Mouse (Mus musculus) embryonic fibroblast, embryonic 13.5 days (primary cell): ENCODE results near the gene Slc37a3.

ENCODE experiments used
- CTCF ChIP-seq: IDR thresholded peaks from 2 replicates; pipeline ENCODE4 v1.5.1; 2011; ENCODE audit warnings: mild to moderate bottlenecking, control low read depth, low read length, moderate library complexity, borderline replicate concordance; ENCODE audit not compliant: insufficient read depth
- POLR2A ChIP-seq: IDR thresholded peaks from 2 replicates; pipeline ENCODE4 v1.6.1; 2011; ENCODE audit warnings: low read depth, mild to moderate bottlenecking, control low read depth, low read length, moderate library complexity

- TF ChIP-seq POLR2A (no peak), CTCF (no peak)
Observed at GRCm38 (mm10) chr6:39284836-39285235, 92.6 kb downstream of the Slc37a3 start.
